Mouse (Mus musculus) layer of hippocampus, adult 18-20 months (tissue): ENCODE measurements at regions not wholly inside any gene's neighbourhood (a gene's known extent, or its start where the extent isn't known, plus 50 kb on each side); places are given as distances from the start of the nearest gene placed in this dataset.

Experiments
- DNase-seq, 2 experiments: peaks; one replicate each; pipeline ENCODE4 v3.0.0; 2022; ENCODE audit warnings: low spot score in 2 of 2

- no peak for DNase-seq
Observed at GRCm38 (mm10) chr5:62997464-62997863, 183.8 kb downstream of the Dthd1 start.

DNA sequence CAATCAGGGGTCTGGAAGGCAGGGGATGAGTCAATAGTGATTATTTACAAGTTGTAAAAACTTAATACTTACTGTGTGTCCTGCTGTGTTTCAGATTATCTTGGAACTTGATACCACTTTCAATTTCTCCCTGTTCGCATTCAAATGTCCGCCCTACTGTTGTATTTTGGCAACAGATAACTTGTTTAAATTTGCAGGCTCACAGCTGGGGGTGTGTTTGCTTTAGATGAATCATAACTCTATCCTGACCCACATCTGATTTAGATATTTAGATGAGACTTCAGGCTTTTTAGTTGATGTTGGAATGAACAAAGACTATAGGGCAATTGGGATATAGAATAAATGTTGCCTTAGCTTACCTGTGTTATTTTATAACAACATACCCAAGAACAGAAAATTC, 220.8 kb downstream of the Dthd1 start:
- no peak for DNase-seq

DNA sequence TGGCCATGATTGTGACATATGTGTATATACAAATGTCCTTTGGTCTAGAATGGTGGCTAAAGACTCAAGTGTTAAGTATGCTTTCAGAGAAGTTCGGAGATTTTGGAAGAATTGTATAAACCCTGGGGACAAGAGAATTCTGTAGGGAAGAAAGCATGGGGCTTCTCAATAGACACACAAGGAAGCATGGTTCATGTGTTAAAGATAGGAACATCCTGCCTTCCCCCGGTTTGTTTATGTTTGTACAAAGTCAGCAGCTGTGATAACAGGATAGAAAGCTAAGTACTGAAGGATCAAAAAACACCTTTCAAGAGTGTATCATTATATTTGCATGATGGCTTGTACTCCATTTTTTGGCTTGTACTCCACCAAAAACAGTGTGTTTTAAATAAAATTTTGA, 232.1 kb downstream of the Dthd1 start:
- no peak for DNase-seq

GRCm38 (mm10) chr5:63063301-63063700, 249.7 kb downstream of the Dthd1 start:
- DNase-seq, result peak; percentile 16 to 59

- DNase-seq, result no peak
Observed at GRCm38 (mm10) chr5:63066872-63067271, 253.2 kb downstream of the Dthd1 start.

DNA sequence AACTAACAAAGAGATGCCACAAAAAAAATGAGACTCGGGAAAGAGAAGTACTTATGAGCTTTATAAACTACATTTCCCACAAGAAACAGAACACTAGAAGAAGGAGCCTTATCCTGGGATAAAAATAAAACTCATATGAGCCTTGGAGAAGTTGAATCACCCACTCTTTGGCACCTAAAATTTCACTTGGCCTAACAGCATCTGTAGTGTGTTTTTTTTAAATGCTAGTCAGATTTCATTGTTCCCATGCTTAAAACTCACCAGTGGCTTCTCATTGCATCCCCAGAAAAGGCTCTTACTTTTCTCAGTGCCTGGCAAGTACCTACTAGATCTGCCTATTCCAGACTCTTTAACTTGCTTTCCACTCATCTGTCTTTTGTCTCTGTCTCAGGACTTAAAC, 284.5 kb downstream of the Dthd1 start:
- peak in 1 of 2 experiments; percentile 39 for DNase-seq

- DNase-seq, result peak; percentile 11 to 67
Observed at GRCm38 (mm10) chr5:63132552-63132951, 318.9 kb downstream of the Dthd1 start.

GRCm38 (mm10) chr5:63137957-63138356, 324.3 kb downstream of the Dthd1 start:
- DNase-seq, result no peak

DNA sequence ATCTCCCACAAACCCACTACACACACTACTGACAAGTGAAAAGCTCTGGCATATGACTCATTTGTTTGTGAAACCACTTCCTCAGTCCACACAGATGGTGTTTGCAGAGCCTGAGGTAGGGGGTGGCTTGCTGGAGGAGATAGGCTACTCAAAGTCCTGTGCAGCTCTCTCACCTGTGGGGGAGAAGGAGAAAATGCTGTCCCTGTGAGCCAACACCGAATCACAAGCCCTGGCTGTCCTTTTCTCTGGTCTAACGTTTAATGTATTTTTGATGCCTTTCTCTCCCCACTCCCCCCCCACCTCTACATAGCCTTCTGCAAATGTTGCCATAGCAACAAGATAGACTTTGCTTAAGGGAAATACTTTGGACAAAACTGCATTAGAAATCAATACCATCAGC, 356.1 kb downstream of the Dthd1 start:
- DNase-seq, result peak; percentile 43 to 53

- DNase-seq, result no peak
Observed at GRCm38 (mm10) chr5:63170493-63170892, 356.9 kb downstream of the Dthd1 start.

DNA sequence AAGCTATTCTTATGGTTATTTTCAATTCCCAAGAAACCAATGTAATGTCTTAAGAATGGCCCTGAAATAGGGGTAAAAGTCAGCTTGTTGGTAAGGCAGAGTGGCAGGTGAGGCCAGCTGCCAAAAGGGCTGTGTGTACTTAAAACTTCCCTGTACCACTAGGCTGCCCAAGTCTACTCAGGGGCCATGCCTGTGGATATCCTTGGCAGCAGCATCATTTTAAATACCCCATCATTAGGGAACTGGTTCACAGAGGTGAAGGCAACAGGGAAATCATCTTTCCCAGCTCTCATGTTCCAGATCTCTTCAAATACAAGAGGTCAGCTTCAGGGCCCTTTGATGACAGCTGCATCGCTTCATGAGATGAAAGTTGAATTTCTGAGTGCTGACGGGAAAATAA, 399.8 kb downstream of the Dthd1 start:
- no peak for DNase-seq

DNA sequence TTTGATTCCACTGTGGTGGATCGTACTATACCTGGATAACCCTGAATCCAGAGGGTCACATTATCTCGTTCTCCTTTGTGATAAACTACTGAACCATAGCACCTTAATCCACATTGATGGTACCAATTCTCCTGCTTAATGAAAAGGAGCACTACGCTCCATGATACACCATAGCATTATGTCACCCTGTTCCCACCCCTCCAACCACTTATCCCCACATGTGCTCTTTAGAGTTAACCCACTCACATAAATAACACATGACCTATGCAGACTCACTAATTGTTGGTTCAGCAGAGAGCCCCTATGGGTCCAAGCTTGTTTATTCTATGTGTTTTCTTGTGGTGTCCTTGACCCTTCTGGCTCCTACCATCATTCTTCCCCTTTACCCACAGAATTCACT, 405.8 kb downstream of the Dthd1 start:
- DNase-seq, result no peak

DNA sequence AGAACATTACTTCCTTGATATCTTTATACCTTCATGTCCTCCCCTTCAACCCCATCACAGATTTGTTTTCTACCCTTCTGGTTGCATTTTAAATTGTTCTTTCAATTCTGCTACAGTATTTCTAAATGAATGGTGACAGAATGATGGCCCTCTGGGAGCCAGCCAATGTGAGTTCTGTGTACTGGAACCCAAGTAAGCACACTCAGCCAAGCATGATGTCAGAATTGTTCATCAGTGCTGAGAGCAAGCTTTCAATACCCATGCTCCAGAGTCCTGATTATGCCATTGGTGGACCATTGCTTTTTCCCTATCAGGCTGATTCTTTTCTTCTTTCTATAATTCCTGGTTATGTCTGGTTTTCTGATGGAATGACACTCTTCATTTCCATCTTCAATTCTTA, 386.3 kb upstream of the Nwd2 start:
- peak; percentile 13 to 72 for DNase-seq
